Mouse (Mus musculus): ENCODE measurements around the gene Olfr640. TPM values are rescaled to one million over a fixed set of nuclear protein-coding genes. Genes with fewer than 3 reads are reported as not detected.

Gene Olfr640
- polyA plus RNA-seq, 1 experiment = not detected

DNA sequence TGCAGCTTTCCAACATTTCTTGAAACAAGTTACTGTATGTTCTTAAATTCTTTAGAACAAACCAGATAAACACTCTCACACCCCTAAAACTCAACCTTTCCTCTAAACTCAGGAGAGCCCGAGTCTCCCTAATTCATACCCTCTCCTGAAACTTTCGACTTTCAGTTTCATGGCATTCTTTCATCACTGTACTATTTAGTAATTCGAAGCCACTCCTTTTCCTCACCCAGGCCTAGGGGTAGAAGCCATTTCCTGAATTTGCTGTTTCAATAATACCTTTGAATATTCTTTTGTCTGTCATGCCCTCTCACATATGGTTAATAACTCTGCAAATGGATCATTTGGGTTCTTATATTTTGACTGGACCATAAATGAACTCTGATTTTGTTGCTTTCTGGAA is 1.6 kb upstream of the Olfr640 start:
- H3K4me1 ChIP-seq (replicated peaks; ENCODE audit: control insufficient read depth, insufficient read depth, low read length) = no peaks in the 10 kb centered on the region
- no peak for TF ChIP-seq POLR2A (IDR thresholded peaks at IDR 0.05; ENCODE audit: control insufficient read depth, extremely low read depth, insufficient read depth, low read length, poor library complexity)
- TF ChIP-seq CTCF (IDR thresholded peaks at IDR 0.05; ENCODE audit: borderline replicate concordance, control insufficient read depth, extremely low read depth, insufficient read depth, low read length, poor library complexity) = no peak
- DNase-seq = no peak
- no peak overlapping the region for H3K4me3 ChIP-seq (ENCODE audit: control insufficient read depth, insufficient read depth, low read length)
- H3K27me3 ChIP-seq (ENCODE audit: control insufficient read depth, insufficient read depth, low read length) = no peaks in the 10 kb centered on the region
- H3K27ac ChIP-seq (ENCODE audit: control insufficient read depth, insufficient read depth, low read length) = no peak overlapping the region
- no peaks in the 10 kb centered on the region for H3K36me3 ChIP-seq (ENCODE audit: control insufficient read depth, insufficient read depth, low read length)
- WGBS = 91% methylated on average over 3 of the region's 3 CpGs

DNA sequence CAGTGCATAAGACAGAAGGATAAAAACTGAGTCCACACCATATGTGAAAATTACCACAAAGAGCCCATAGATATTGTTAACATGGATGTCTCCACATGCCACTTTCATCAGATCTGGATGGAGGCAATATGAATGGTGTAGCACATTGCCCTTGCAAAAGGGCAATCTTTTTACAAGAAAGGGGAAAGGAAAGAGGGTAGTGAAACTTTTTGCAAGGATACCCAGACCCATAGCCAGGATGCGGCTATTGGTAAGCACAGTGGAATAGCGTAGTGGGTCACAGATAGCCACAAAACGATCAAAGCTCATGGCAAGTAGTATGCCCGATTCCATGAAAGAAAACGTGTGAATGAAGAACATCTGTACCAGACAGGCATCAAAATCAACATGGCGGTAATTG is 3.7 kb downstream of the Olfr640 start:
- Histone ChIP-seq H3K27ac (ENCODE audit: control insufficient read depth, insufficient read depth, low read length) (no peak overlapping the region), H3K36me3 (ENCODE audit: control insufficient read depth, insufficient read depth, low read length) (no peaks in the 10 kb centered on the region), H3K27me3 (ENCODE audit: control insufficient read depth, insufficient read depth, low read length) (no peaks in the 10 kb centered on the region), H3K4me1 (replicated peaks; ENCODE audit: control insufficient read depth, insufficient read depth, low read length) (no peaks in the 10 kb centered on the region), H3K4me3 (ENCODE audit: control insufficient read depth, insufficient read depth, low read length) (no peak overlapping the region)
- DNase-seq = no peak
- TF ChIP-seq POLR2A (IDR thresholded peaks at IDR 0.05; ENCODE audit: control insufficient read depth, extremely low read depth, insufficient read depth, low read length, poor library complexity) = no peak
- TF ChIP-seq CTCF (IDR thresholded peaks at IDR 0.05; ENCODE audit: borderline replicate concordance, control insufficient read depth, extremely low read depth, insufficient read depth, low read length, poor library complexity) = no peak
- WGBS = 95% methylated on average over 6 of the region's 6 CpGs

DNA sequence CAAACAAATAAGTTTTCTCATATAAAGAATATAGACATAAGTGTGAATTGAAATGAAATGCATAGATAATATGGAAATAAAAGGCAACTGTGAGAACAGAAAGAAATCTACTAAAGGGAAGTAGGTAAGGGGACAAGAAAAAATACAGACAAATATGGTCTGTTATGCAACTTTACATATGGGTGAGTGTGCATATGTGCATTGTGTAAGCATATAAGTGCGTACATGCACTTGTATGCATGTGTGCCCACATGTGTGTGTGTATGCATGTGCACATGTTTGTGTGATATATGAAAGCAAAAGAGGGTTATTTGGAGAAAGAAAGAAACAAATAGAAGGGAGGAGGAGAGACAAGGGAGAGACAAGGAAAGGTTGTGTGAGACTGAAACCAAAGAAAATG is 6.4 kb downstream of the Olfr640 start:
- TF ChIP-seq POLR2A (IDR thresholded peaks at IDR 0.05; ENCODE audit: control insufficient read depth, extremely low read depth, insufficient read depth, low read length, poor library complexity) = no peak
- TF ChIP-seq CTCF (IDR thresholded peaks at IDR 0.05; ENCODE audit: borderline replicate concordance, control insufficient read depth, extremely low read depth, insufficient read depth, low read length, poor library complexity) = no peak
- Histone ChIP-seq H3K27me3 (ENCODE audit: control insufficient read depth, insufficient read depth, low read length) (no peaks in the 10 kb centered on the region), H3K4me3 (ENCODE audit: control insufficient read depth, insufficient read depth, low read length) (no peak overlapping the region), H3K4me1 (replicated peaks; ENCODE audit: control insufficient read depth, insufficient read depth, low read length) (no peaks in the 10 kb centered on the region), H3K27ac (ENCODE audit: control insufficient read depth, insufficient read depth, low read length) (no peak overlapping the region), H3K36me3 (ENCODE audit: control insufficient read depth, insufficient read depth, low read length) (no peaks in the 10 kb centered on the region)
- no peak for DNase-seq
- 97% methylated on average over 1 of the region's 1 CpGs for WGBS

DNA sequence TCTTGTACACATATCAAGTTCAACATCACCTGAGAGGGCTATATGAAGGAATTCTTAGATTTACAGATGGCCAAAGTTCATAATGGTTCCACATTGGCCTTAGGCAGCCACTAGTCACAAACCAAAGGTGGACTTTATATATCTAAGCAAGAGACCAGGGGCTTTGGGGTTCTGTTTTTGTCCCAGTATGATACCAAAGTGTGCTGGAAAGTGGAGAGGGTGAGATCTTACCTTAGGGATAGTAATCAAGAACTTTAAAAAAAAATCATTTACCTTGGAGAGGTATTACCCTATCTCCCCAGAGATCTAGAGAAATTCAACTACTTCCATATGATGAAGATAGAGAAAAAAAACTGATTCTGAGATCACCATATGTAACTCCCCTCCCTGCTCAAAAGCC is 8.2 kb downstream of the Olfr640 start, which contains the start of gene Olfr639:
Gene Olfr639, minus strand, starts transcription at position 101 of the 400 bp plus-strand sequence.
- no peak for DNase-seq
- Histone ChIP-seq H3K27me3 (ENCODE audit: control insufficient read depth, insufficient read depth, low read length) (no peaks in the 10 kb centered on the region), H3K36me3 (ENCODE audit: control insufficient read depth, insufficient read depth, low read length) (no peaks in the 10 kb centered on the region), H3K4me3 (ENCODE audit: control insufficient read depth, insufficient read depth, low read length) (no peak within 1 kb of the TSS), H3K4me1 (replicated peaks; ENCODE audit: control insufficient read depth, insufficient read depth, low read length) (no peaks in the 10 kb centered on the region), H3K27ac (ENCODE audit: control insufficient read depth, insufficient read depth, low read length) (no peak within 1 kb of the TSS)
- TF ChIP-seq CTCF (IDR thresholded peaks at IDR 0.05; ENCODE audit: borderline replicate concordance, control insufficient read depth, extremely low read depth, insufficient read depth, low read length, poor library complexity) = no peak
- TF ChIP-seq POLR2A (IDR thresholded peaks at IDR 0.05; ENCODE audit: control insufficient read depth, extremely low read depth, insufficient read depth, low read length, poor library complexity) = no peak

DNA sequence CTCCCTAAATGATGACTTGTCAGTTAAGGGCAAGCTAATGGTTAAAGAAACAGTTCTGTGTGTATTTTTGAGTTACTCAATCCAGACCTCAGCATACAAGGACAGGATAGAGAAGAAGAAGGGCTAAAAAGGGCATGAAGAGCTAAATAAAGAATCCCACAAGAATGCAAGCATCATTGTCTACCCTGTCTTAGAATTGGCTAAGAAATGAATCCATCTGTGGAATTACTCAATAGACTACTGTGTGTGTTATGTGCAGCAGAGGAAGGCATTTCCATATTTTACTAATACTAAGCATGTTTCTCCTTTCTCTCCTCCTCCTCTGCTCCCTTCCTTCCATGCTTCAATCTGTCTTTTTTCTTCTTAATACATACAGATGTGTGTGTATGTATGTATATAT is 26.2 kb downstream of the Olfr640 start:
- Histone ChIP-seq H3K4me1 (replicated peaks; ENCODE audit: control insufficient read depth, insufficient read depth, low read length) (no peaks in the 10 kb centered on the region), H3K27ac (ENCODE audit: control insufficient read depth, insufficient read depth, low read length) (no peak overlapping the region), H3K27me3 (ENCODE audit: control insufficient read depth, insufficient read depth, low read length) (no peaks in the 10 kb centered on the region), H3K4me3 (ENCODE audit: control insufficient read depth, insufficient read depth, low read length) (no peak overlapping the region), H3K36me3 (ENCODE audit: control insufficient read depth, insufficient read depth, low read length) (no peaks in the 10 kb centered on the region)
- no peak for DNase-seq
- TF ChIP-seq POLR2A (IDR thresholded peaks at IDR 0.05; ENCODE audit: control insufficient read depth, extremely low read depth, insufficient read depth, low read length, poor library complexity) = no peak
- TF ChIP-seq CTCF (IDR thresholded peaks at IDR 0.05; ENCODE audit: borderline replicate concordance, control insufficient read depth, extremely low read depth, insufficient read depth, low read length, poor library complexity) = no peak

DNA sequence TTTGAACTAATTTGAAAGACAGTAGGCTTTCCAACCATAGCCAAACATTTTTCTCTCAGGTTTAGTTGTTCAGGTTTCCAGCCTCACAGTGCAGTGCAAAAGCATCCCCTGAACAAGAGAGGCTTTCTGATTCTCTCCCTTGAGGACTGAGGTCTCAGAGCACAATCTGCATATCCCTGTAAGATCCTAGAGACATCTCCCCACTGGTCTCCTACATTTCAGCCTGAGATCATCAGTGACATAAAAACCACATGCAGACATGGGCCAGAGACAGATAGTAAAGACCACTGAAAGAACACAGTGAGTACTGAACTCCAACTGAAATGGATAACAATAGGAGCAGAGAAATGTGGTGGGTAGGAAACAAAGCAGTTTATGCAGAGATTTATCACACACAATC is 26.9 kb downstream of the Olfr640 start, which contains the start of gene Olfr638:
Gene Olfr638, plus strand, starts transcription at position 301 of the 400 bp plus-strand sequence.
- no peak within 1 kb of the TSS for H3K27ac ChIP-seq (ENCODE audit: control insufficient read depth, insufficient read depth, low read length)
- H3K27me3 ChIP-seq (ENCODE audit: control insufficient read depth, insufficient read depth, low read length) = no peaks in the 10 kb centered on the region
- no peaks in the 10 kb centered on the region for H3K36me3 ChIP-seq (ENCODE audit: control insufficient read depth, insufficient read depth, low read length)
- H3K4me1 ChIP-seq (replicated peaks; ENCODE audit: control insufficient read depth, insufficient read depth, low read length) = no peaks in the 10 kb centered on the region
- no peak for DNase-seq
- H3K4me3 ChIP-seq (ENCODE audit: control insufficient read depth, insufficient read depth, low read length) = no peak within 1 kb of the TSS
- TF ChIP-seq CTCF (IDR thresholded peaks at IDR 0.05; ENCODE audit: borderline replicate concordance, control insufficient read depth, extremely low read depth, insufficient read depth, low read length, poor library complexity) (no peak), POLR2A (IDR thresholded peaks at IDR 0.05; ENCODE audit: control insufficient read depth, extremely low read depth, insufficient read depth, low read length, poor library complexity) (no peak)

DNA sequence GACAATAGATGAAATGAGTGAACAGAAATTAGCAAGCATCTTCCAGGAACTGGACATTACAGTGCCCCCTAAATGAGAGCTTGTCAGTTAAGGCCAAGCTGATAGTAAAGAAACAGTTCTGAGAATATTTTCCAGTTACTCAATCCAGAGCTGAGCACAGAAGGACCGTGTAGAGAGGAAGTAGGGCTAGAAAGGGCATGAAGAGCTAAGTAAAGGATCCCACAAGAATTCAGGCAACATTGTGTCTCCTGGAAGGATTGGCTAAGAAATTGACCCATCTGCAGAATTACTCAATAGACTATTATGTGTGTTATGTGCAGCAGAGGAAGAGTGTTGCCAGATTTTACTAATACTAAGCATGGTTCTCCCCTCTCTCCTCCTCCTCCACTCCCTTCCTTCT is 53.6 kb downstream of the Olfr640 start:
- Histone ChIP-seq H3K27ac (ENCODE audit: control insufficient read depth, insufficient read depth, low read length) (no peak overlapping the region), H3K4me1 (replicated peaks; ENCODE audit: control insufficient read depth, insufficient read depth, low read length) (no peaks in the 10 kb centered on the region), H3K27me3 (ENCODE audit: control insufficient read depth, insufficient read depth, low read length) (no peaks in the 10 kb centered on the region), H3K4me3 (ENCODE audit: control insufficient read depth, insufficient read depth, low read length) (no peak overlapping the region), H3K36me3 (ENCODE audit: control insufficient read depth, insufficient read depth, low read length) (no peaks in the 10 kb centered on the region)
- TF ChIP-seq CTCF (IDR thresholded peaks at IDR 0.05; ENCODE audit: borderline replicate concordance, control insufficient read depth, extremely low read depth, insufficient read depth, low read length, poor library complexity) (no peak), POLR2A (IDR thresholded peaks at IDR 0.05; ENCODE audit: control insufficient read depth, extremely low read depth, insufficient read depth, low read length, poor library complexity) (no peak)
- no peak for DNase-seq
- WGBS = 58% methylated on average over 1 of the region's 1 CpGs

Data from thymus, adult 2 months (tissue).